Mouse (Mus musculus): ENCODE data around the gene Tubd1. TPM values are rescaled to one million over a fixed set of nuclear protein-coding genes. Genes with fewer than 3 reads are reported as not detected.

Tubd1 gene
- polyA plus RNA-seq (2015; fragmentation: Illumina TruSeq; extraction: RNeasy Lipid Tissue Mini Kit (QIAGEN cat#74804); ENCODE audit: insufficient read depth, low replicate concordance), result 12.6 TPM

GRCm38 (mm10) chr11:86544639-86545299 lies at the start of gene Tubd1, which contains the start of gene Rps6kb1:
Tubd1 (plus strand) TSS chr11:86544991.
Rps6kb1 (minus strand) TSS chr11:86544805.

Other genes with a start within 250 kb of the Tubd1 start
- gene Med13, start 187.4 kb upstream of the Tubd1 start, polyA plus RNA-seq (2015; fragmentation: Illumina TruSeq; extraction: RNeasy Lipid Tissue Mini Kit (QIAGEN cat#74804); ENCODE audit: insufficient read depth, low replicate concordance), result 92.9 TPM
- 37.6 TPM for gene Rnft1, start 60.3 kb upstream of the Tubd1 start, polyA plus RNA-seq (2015; fragmentation: Illumina TruSeq; extraction: RNeasy Lipid Tissue Mini Kit (QIAGEN cat#74804); ENCODE audit: insufficient read depth, low replicate concordance)
- gene Rps6kb1, start 186 bp upstream of the Tubd1 start, polyA plus RNA-seq (2015; fragmentation: Illumina TruSeq; extraction: RNeasy Lipid Tissue Mini Kit (QIAGEN cat#74804); ENCODE audit: insufficient read depth, low replicate concordance), result 57.9 TPM
- gene Vmp1, start 138.8 kb downstream of the Tubd1 start, polyA plus RNA-seq (2015; fragmentation: Illumina TruSeq; extraction: RNeasy Lipid Tissue Mini Kit (QIAGEN cat#74804); ENCODE audit: insufficient read depth, low replicate concordance), result 163 TPM
- gene Ptrh2, start 139.0 kb downstream of the Tubd1 start, polyA plus RNA-seq (2015; fragmentation: Illumina TruSeq; extraction: RNeasy Lipid Tissue Mini Kit (QIAGEN cat#74804); ENCODE audit: insufficient read depth, low replicate concordance), result 16.7 TPM
- 214 TPM for gene Cltc, start 212.6 kb downstream of the Tubd1 start, polyA plus RNA-seq (2015; fragmentation: Illumina TruSeq; extraction: RNeasy Lipid Tissue Mini Kit (QIAGEN cat#74804); ENCODE audit: insufficient read depth, low replicate concordance)